Mouse (Mus musculus) heart, embryonic 16.5 days (tissue): ENCODE results near the gene Scarf2. TPM values are rescaled to one million over a fixed set of nuclear protein-coding genes. Genes with fewer than 3 reads are reported as not detected.
A peak's percentile ranks its signal among the peaks of the same experiment; 100 is the strongest.

ENCODE experiments used
- ATAC-seq: fragments of 200-750 bp; cut with Nextera tagmentation; replicated peaks from 2 replicates; pipeline ENCODE4 v1.8.0; 2017; ENCODE audit warnings: moderate number of reproducible peaks; ENCODE audit not compliant: insufficient read depth, low FRiP score; ENCODE audit errors: extremely low read depth
- H3K27ac ChIP-seq: fragments of 300-500 bp; sonication (generic); 2 replicates; pipeline ENCODE4 v1.5.1; 2014; ENCODE audit warnings: mild to moderate bottlenecking, low read length, control low read depth, moderate library complexity
- H3K27me3 ChIP-seq: fragments of 300-500 bp; sonication (generic); 2 replicates; pipeline ENCODE4 v1.6.1; 2014; ENCODE audit warnings: low read length, mixed read lengths; ENCODE audit not compliant: control insufficient read depth, insufficient read depth
- H3K36me3 ChIP-seq: fragments of 300-500 bp; sonication (generic); 2 replicates; pipeline ENCODE4 v1.6.1; 2014; ENCODE audit not compliant: control insufficient read depth, insufficient read depth
- H3K4me1 ChIP-seq: fragments of 300-500 bp; sonication (generic); 2 replicates; pipeline ENCODE4 v1.6.1; 2014; ENCODE audit warnings: low read length, mixed read lengths; ENCODE audit not compliant: control insufficient read depth, insufficient read depth
- H3K4me2 ChIP-seq: fragments of 300-500 bp; sonication (generic); 2 replicates; pipeline ENCODE4 v1.6.1; 2014; ENCODE audit warnings: low read depth, mild to moderate bottlenecking, control low read depth, low read length
- H3K4me3 ChIP-seq: fragments of 300-500 bp; sonication (generic); 2 replicates; pipeline ENCODE4 v1.5.1; 2014; ENCODE audit warnings: mild to moderate bottlenecking, control low read depth, low read length
- H3K9ac ChIP-seq: fragments of 300-500 bp; sonication (generic); 2 replicates; pipeline ENCODE4 v1.6.1; 2014; ENCODE audit warnings: low read length, control low read depth
- H3K9me3 ChIP-seq: fragments of 300-500 bp; sonication (generic); replicated peaks from 2 replicates; pipeline ENCODE4 v1.6.1; 2016; ENCODE audit warnings: low read length; ENCODE audit not compliant: control insufficient read depth
- WGBS: fragments of 180-500 bp; shearing (Covaris S2); extraction: QIAGEN DNeasy Blood & Tissue Kit; methylation state at CpG from one replicate; pipeline ENCODE4 v1.1.7; 2014; 5-methylcytosine and 5-hydroxymethylcytosine counted together
- polyA plus RNA-seq: library from polyadenylated mRNA; unstranded; fragments of >200 nt; fragmentation: Nextera tagmentation; extraction: Ambion mirVana; gene quantifications from 2 replicates; pipeline ENCODE4 v1.2.1, GENCODE M21; 2015

The Scarf2 gene
- polyA plus RNA-seq, 1 experiment from 2014 or later = 4.3 TPM

DNA sequence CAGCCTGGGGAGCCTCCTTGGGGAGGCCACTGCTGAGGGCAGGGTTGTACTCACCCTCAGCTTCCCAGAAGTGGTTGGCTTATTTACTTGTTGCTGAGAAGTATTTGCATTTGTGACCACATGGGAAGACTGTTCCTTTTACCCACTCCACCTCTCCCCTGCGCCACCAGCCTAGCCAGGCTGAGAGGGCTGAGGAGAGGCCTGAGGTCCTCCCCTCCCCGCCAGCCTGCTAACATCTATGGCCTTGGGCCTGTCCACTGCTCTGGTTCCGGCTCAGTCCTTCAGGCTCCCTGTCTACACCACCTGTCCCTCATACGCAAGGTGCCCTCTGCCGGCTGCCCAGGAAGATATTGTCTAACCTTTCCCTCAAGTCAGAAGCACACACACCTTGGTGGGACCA is 1.4 kb upstream of the Scarf2 start:
- Histone ChIP-seq H3K4me3 (no peak overlapping the region), H3K9me3 (no peaks in the 10 kb centered on the region), H3K4me2 (no peak overlapping the region), H3K27me3 (peaks cover 22% of the 10 kb centered on the region), H3K27ac (no peak overlapping the region), H3K36me3 (peaks cover 9% of the 10 kb centered on the region; the same call in 1 of the 2 replicates), H3K9ac (no peak overlapping the region), H3K4me1 (peaks cover 5% of the 10 kb centered on the region; the same call in 1 of the 2 replicates)
- ATAC-seq = no peak
- WGBS = 71% methylated on average over 5 of the region's 5 CpGs

- peak overlapping the region; percentile 81 for H3K4me2 ChIP-seq
- ATAC-seq = no peak
- peak overlapping the region; percentile 61 for H3K4me3 ChIP-seq
- H3K9me3 ChIP-seq = no peaks in the 10 kb centered on the region
- H3K36me3 ChIP-seq = peaks cover 5% of the 10 kb centered on the region; the same call in 1 of the 2 replicates
- peak overlapping the region; percentile 79 for H3K9ac ChIP-seq
- H3K4me1 ChIP-seq = peaks cover 5% of the 10 kb centered on the region; the same call in 1 of the 2 replicates
- H3K27me3 ChIP-seq = peaks cover 28% of the 10 kb centered on the region
- H3K27ac ChIP-seq = peak overlapping the region; percentile 51
Observed at GRCm38 (mm10) chr16:17796519-17796918, 563 bp upstream of the Scarf2 start.

GRCm38 (mm10) chr16:17797812-17798311 is 780 bp downstream of the Scarf2 start:
- ATAC-seq = peak; percentile 18; the same call in 1 of the 2 replicates
- no peaks in the 10 kb centered on the region for H3K9me3 ChIP-seq
- no peaks in the 10 kb centered on the region for H3K36me3 ChIP-seq
- WGBS = 5% methylated on average over 29 of the region's 29 CpGs
- H3K27me3 ChIP-seq = peaks cover 41% of the 10 kb centered on the region
- H3K4me2 ChIP-seq = peak overlapping the region; percentile 81
- H3K4me3 ChIP-seq = peak overlapping the region; percentile 61
- peak overlapping the region; percentile 79 for H3K9ac ChIP-seq
- peaks cover 15% of the 10 kb centered on the region for H3K4me1 ChIP-seq
- H3K27ac ChIP-seq = peak overlapping the region; percentile 64

DNA sequence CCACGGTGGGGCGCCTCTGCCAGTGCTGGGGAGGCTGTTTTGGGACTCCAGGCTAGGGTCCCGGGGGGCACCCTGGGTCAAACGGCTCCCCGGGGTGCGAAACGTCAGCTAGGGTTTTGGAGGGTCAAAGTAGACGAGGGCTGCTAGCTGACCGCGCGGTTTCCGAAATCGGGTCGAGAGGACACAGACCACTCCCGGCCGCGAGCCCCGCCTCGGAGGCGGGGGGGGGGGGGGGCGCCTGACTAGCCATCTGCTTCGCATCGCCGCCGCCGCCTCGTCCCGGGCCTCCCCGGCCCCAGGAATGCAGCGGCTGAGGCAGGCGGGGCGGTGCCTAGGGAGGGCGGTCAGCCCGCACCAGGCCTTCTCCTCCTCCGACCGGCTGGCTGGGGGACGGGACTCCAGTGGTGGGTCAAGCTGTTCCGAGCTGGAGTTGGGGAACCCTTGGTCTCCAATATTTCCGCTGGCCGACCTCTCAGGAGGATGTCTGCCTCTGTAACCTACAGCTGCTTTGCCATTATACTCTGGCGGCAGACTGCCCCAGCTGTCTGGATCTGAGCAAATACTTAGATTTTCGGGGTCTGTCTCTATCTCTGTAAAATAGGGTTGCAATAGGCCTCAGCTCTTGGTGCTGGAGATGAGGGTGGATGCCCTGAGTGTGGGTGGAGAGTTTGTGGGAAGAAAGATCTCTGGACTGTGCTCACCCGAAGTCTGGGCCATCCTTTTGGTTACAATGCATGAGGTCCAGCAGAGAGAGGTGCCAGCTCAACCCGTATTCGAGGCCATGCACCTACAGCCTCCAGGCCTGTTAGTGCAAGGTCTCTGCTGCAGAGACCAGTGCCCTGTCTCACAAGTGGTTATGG is 1.5 kb downstream of the Scarf2 start:
- H3K4me3 ChIP-seq = peak overlapping the region; percentile 61
- peaks cover 47% of the 10 kb centered on the region for H3K27me3 ChIP-seq
- peak; percentile 59; the same call in 1 of the 2 replicates for ATAC-seq
- H3K9me3 ChIP-seq = no peaks in the 10 kb centered on the region
- peak overlapping the region; percentile 79 for H3K9ac ChIP-seq
- no peaks in the 10 kb centered on the region for H3K36me3 ChIP-seq
- WGBS = 6% methylated on average over 30 of the region's 45 CpGs
- peaks cover 21% of the 10 kb centered on the region for H3K4me1 ChIP-seq
- H3K27ac ChIP-seq = peak overlapping the region; percentile 64
- peak overlapping the region; percentile 81 for H3K4me2 ChIP-seq

DNA sequence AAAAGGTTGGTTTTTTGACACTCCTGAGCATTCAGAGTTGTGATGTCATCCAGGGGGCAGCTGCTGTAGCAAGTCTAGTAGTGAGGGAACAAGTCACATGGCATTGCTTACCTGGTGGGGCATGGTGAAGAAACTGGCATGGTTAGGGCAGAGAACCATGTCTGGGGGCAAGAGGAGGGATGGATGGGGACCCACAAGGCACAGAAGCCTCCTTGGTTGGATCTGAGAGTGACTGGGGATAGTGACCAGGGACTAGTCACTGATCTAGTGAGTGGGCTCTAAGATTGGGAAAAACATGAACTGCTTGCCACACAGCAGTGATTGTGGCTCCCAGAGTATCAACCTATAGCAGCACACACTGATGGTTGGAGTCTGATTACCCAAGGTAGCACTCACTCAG is 2.5 kb downstream of the Scarf2 start:
- no peak for ATAC-seq
- Histone ChIP-seq H3K27ac (no peak overlapping the region), H3K4me1 (peaks cover 30% of the 10 kb centered on the region), H3K4me2 (no peak overlapping the region), H3K4me3 (no peak overlapping the region), H3K27me3 (peaks cover 57% of the 10 kb centered on the region), H3K9me3 (no peaks in the 10 kb centered on the region), H3K9ac (no peak overlapping the region), H3K36me3 (no peaks in the 10 kb centered on the region)

DNA sequence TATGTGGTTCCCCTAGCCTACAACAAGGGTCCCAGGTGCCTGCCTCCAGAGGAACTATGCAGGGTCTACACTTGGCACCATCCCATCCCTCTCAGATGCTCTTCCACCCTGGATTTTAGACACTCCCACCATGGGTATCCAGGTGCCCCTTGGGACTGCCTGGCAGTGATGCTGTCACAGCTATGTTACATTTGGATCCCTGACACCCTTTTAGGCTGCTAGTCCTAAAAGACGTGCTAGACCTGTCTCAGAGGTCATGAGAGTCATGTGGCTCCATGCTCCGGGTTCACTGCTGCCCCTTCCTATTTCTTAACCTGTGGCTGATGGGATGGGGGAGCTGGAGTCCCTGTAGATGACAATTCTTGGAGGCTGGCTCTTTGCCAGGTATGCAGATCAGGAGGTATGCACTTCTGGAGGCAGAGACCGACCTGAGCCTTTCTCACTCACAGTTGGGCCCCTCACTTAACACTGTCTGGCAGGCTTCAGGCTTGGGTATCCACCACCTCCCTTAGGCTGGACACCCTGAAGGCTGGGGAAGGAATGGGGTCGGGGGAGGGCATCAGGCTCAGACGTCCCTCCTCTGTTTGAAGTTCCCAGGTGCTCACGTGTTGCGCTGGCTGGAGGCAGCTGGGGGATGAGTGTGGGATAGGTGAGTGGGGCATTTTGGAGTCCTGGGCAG is 4.8 kb downstream of the Scarf2 start:
- Histone ChIP-seq H3K27me3 (peaks cover 72% of the 10 kb centered on the region), H3K9ac (no peak overlapping the region), H3K27ac (no peak overlapping the region), H3K36me3 (no peaks in the 10 kb centered on the region), H3K4me2 (no peak overlapping the region), H3K4me3 (no peak overlapping the region), H3K4me1 (peaks cover 39% of the 10 kb centered on the region), H3K9me3 (no peaks in the 10 kb centered on the region)
- ATAC-seq = no peak
- 17% methylated on average over 7 of the region's 7 CpGs for WGBS

- H3K9me3 ChIP-seq = no peaks in the 10 kb centered on the region
- H3K4me3 ChIP-seq = peak overlapping the region; percentile 52
- H3K36me3 ChIP-seq = no peaks in the 10 kb centered on the region
- peaks cover 71% of the 10 kb centered on the region for H3K27me3 ChIP-seq
- peak overlapping the region; percentile 74 for H3K4me2 ChIP-seq
- no peak for ATAC-seq
- H3K9ac ChIP-seq = peak overlapping the region; percentile 58
- WGBS = 24% methylated on average over 18 of the region's 18 CpGs
- peaks cover 40% of the 10 kb centered on the region for H3K4me1 ChIP-seq
- no peak overlapping the region for H3K27ac ChIP-seq
Observed at GRCm38 (mm10) chr16:17802456-17802838, 5.4 kb downstream of the Scarf2 start.

DNA sequence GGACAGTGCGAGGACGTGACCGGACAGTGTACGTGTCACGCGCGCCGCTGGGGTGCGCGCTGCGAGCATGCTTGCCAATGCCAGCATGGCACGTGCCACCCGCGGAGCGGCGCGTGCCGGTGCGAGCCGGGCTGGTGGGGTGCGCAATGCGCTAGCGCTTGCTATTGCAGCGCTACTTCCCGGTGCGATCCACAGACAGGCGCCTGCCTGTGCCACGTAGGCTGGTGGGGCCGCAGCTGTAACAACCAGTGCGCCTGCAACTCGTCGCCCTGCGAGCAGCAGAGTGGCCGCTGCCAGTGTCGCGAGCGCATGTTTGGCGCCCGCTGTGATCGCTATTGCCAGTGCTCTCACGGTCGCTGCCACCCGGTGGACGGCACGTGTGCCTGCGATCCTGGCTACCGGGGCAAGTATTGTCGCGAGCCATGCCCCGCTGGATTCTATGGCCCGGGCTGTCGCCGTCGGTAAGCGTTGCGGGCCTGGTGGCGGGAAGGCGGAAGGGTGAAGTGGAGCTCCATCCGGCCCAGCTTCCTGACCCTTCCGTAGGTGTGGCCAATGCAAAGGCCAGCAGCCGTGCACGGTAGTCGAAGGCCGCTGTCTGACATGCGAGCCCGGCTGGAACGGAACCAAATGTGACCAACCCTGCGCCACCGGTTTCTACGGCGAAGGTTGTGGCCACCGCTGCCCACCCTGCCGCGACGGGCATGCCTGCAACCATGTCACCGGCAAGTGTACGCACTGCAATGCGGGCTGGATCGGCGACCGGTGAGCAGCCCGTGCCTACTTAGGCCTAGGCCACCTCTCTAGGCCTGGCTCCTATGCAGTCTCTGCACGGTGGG is 6.0 kb downstream of the Scarf2 start:
- Histone ChIP-seq H3K27ac (no peak overlapping the region), H3K4me3 (peak overlapping the region; percentile 52), H3K36me3 (no peaks in the 10 kb centered on the region), H3K9ac (peak overlapping the region; percentile 58), H3K4me1 (peaks cover 40% of the 10 kb centered on the region), H3K9me3 (no peaks in the 10 kb centered on the region), H3K27me3 (peaks cover 70% of the 10 kb centered on the region), H3K4me2 (peak overlapping the region; percentile 74)
- 10% methylated on average over 83 of the region's 83 CpGs for WGBS
- ATAC-seq = no peak
